Mouse (Mus musculus) embryonic fibroblast, embryonic 13.5 days (primary cell): ENCODE results near the gene Tmem167.

Experiments
- CTCF ChIP-seq: IDR thresholded peaks from 2 replicates; pipeline ENCODE4 v1.5.1; 2011; ENCODE audit warnings: mild to moderate bottlenecking, control low read depth, low read length, moderate library complexity, borderline replicate concordance; ENCODE audit not compliant: insufficient read depth
- POLR2A ChIP-seq: IDR thresholded peaks from 2 replicates; pipeline ENCODE4 v1.6.1; 2011; ENCODE audit warnings: low read depth, mild to moderate bottlenecking, control low read depth, low read length, moderate library complexity

GRCm38 (mm10) chr13:90191794-90192193, 102.9 kb downstream of the Tmem167 start:
- TF ChIP-seq POLR2A (no peak), CTCF (no peak)
